30 mouse cellular contexts compared by ENCODE assay signal in the genomic region with DNA sequence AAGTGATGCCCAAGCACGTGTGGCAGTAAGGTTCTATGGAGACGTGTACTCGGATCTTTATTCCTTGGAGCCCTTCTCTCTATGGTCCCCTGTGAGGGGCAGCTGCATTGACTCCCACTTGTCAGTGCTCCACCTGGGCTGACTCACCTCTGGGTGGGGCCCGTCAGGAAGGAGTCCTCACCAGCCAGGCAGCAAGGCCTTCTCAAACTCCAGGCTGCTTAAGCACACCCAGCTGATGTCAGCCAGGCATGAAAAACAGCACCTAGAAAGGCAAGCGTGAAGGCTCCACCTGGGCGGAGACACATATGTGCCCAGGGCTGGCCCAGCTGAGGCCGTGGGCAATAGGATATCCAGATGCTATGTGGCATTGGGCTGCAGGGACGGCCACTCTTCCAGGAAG. TPM values are rescaled to one million over a fixed set of nuclear protein-coding genes. Genes with fewer than 3 reads are reported as not detected.
"Had no signal": no experiment of that assay in that cellular context is flagged by ENCODE, and none has a peak within 500 bp of the region (broad histone marks: within the 10 kb centered on the region; RNA-seq: fewer than 3 reads in every experiment).

No protein-coding gene starts in this region.

- ATAC-seq: intestine, embryonic 15.5 days; midbrain, embryonic 15.5 days had no signal

- H3K9me3 ChIP-seq: intestine, embryonic 15.5 days; limb, embryonic 10.5 days; liver, embryonic 13.5 days; lung, embryonic 15.5 days; midbrain, embryonic 12.5 days; midbrain, embryonic 15.5 days; neural tube, embryonic 12.5 days; neural tube, embryonic 15.5 days had no signal

- H3K4me2 ChIP-seq: intestine, embryonic 15.5 days; limb, embryonic 13.5 days; liver, embryonic 13.5 days; midbrain, embryonic 12.5 days; midbrain, embryonic 15.5 days; neural tube, embryonic 12.5 days; neural tube, embryonic 15.5 days had no signal

- H3K27me3 ChIP-seq: limb, embryonic 13.5 days; lung, embryonic 15.5 days; midbrain, embryonic 12.5 days; midbrain, embryonic 15.5 days; neural tube, embryonic 12.5 days; neural tube, embryonic 15.5 days had no signal

- H3K36me3 ChIP-seq: intestine, embryonic 15.5 days; limb, embryonic 10.5 days; limb, embryonic 13.5 days; liver, embryonic 13.5 days; lung, embryonic 15.5 days; midbrain, embryonic 12.5 days; midbrain, embryonic 15.5 days; neural tube, embryonic 12.5 days; neural tube, embryonic 15.5 days had no signal

- H3K9ac ChIP-seq: intestine, embryonic 15.5 days; limb, embryonic 13.5 days; liver, embryonic 13.5 days; lung, embryonic 15.5 days; midbrain, embryonic 12.5 days; midbrain, embryonic 15.5 days; neural tube, embryonic 12.5 days; neural tube, embryonic 15.5 days had no signal

- H3K4me1 ChIP-seq: intestine, embryonic 15.5 days; limb, embryonic 10.5 days; liver, embryonic 13.5 days; midbrain, embryonic 12.5 days; midbrain, embryonic 15.5 days; neural tube, embryonic 12.5 days; neural tube, embryonic 15.5 days had no signal

- DNase-seq: kidney, adult 18-20 months; kidney, adult 9 months; kidney, postnatal 14 days; kidney, postnatal 4 days; liver; liver, embryonic 13.5 days; right cerebral cortex, adult 18-20 months; right cerebral cortex, postnatal 14 days; right cerebral cortex, postnatal 4 days; thymus, adult 18-20 months; thymus, postnatal 36 days had no signal

- H3K27ac ChIP-seq: intestine, embryonic 15.5 days; limb, embryonic 10.5 days; limb, embryonic 13.5 days; liver, embryonic 13.5 days; lung, embryonic 15.5 days; macrophage; midbrain, embryonic 12.5 days; midbrain, embryonic 15.5 days; neural tube, embryonic 12.5 days; neural tube, embryonic 15.5 days had no signal

- H3K4me3 ChIP-seq: intestine, embryonic 15.5 days; limb, embryonic 10.5 days; limb, embryonic 13.5 days; liver, embryonic 13.5 days; lung, embryonic 15.5 days; midbrain, embryonic 12.5 days; midbrain, embryonic 15.5 days; neural tube, embryonic 12.5 days; neural tube, embryonic 15.5 days had no signal

RNA-seq across cellular contexts. Expression of gene Olfr223, which starts 49.3 kb away (rescaled TPM):
- total RNA-seq: layer of hippocampus, adult 18-20 months; layer of hippocampus, postnatal 14 days; left cerebral cortex, adult 18-20 months; left cerebral cortex, postnatal 25 days; megakaryocyte, adult 5-6 weeks had no signal
- polyA plus RNA-seq: intestine, embryonic 15.5 days; kidney, embryonic 16.5 days; limb, embryonic 10.5 days; limb, embryonic 13.5 days; liver, embryonic 13.5 days; liver, embryonic 16.5 days; lung, embryonic 15.5 days; macrophage; midbrain, embryonic 12.5 days; midbrain, embryonic 15.5 days; neural tube, embryonic 12.5 days; neural tube, embryonic 15.5 days; stomach, embryonic 14.5 days; testis, adult 2 months; urinary bladder, adult 2 months had no signal
